Mouse (Mus musculus): ENCODE results near the gene Slc27a2.
"Not testable (repeated sequence)": the region's sequence is repeated elsewhere in the genome, so short reads cannot be mapped to it uniquely, and the experiment has no call there.

Slc27a2 gene

GRCm38 (mm10) chr2:126552357-126553290 is at the start of gene Slc27a2:
Slc27a2 (plus strand) TSS chr2:126552407.
- DNase-seq (ENCODE audit: low read depth, low spot score): peak; percentile 30

GRCm38 (mm10) chr2:126505156-126505555 is 47.1 kb upstream of the Slc27a2 start:
- DNase-seq (ENCODE audit: low read depth, low spot score): no peak

GRCm38 (mm10) chr2:126507477-126507876 is 44.7 kb upstream of the Slc27a2 start:
- DNase-seq (ENCODE audit: low read depth, low spot score): no peak

- DNase-seq (ENCODE audit: low read depth, low spot score): no peak
Measured at GRCm38 (mm10) chr2:126508228-126508627, 44.0 kb upstream of the Slc27a2 start.

- DNase-seq (ENCODE audit: low read depth, low spot score): no peak
Measured at GRCm38 (mm10) chr2:126515069-126515826, 37.0 kb upstream of the Slc27a2 start.

- no peak for DNase-seq (ENCODE audit: low read depth, low spot score)
Measured at GRCm38 (mm10) chr2:126519872-126520581, 32.2 kb upstream of the Slc27a2 start.

- DNase-seq (ENCODE audit: low read depth, low spot score): peak; percentile 52
Measured at GRCm38 (mm10) chr2:126520828-126521227, 31.4 kb upstream of the Slc27a2 start.

GRCm38 (mm10) chr2:126521471-126521870 is 30.7 kb upstream of the Slc27a2 start:
- DNase-seq (ENCODE audit: low read depth, low spot score): no peak

- DNase-seq (ENCODE audit: low read depth, low spot score): no peak
Measured at GRCm38 (mm10) chr2:126522056-126522455, 30.2 kb upstream of the Slc27a2 start.

- DNase-seq (ENCODE audit: low read depth, low spot score): not testable (repeated sequence)
Measured at GRCm38 (mm10) chr2:126523101-126523745, 29.0 kb upstream of the Slc27a2 start.

- DNase-seq (ENCODE audit: low read depth, low spot score): no peak
Measured at GRCm38 (mm10) chr2:126524271-126524670, 27.9 kb upstream of the Slc27a2 start.

- no peak for DNase-seq (ENCODE audit: low read depth, low spot score)
Measured at GRCm38 (mm10) chr2:126527461-126527860, 24.7 kb upstream of the Slc27a2 start.

GRCm38 (mm10) chr2:126530581-126530980 is 21.6 kb upstream of the Slc27a2 start:
- DNase-seq (ENCODE audit: low read depth, low spot score): no peak

- no peak for DNase-seq (ENCODE audit: low read depth, low spot score)
Measured at GRCm38 (mm10) chr2:126537654-126538053, 14.6 kb upstream of the Slc27a2 start.

- DNase-seq (ENCODE audit: low read depth, low spot score): no peak
Measured at GRCm38 (mm10) chr2:126540390-126540925, 11.7 kb upstream of the Slc27a2 start.

- DNase-seq (ENCODE audit: low read depth, low spot score): no peak
Measured at GRCm38 (mm10) chr2:126542211-126542610, 10.0 kb upstream of the Slc27a2 start.

- DNase-seq (ENCODE audit: low read depth, low spot score): no peak
Measured at GRCm38 (mm10) chr2:126545297-126545696, 6.9 kb upstream of the Slc27a2 start.

GRCm38 (mm10) chr2:126546392-126546791 is 5.8 kb upstream of the Slc27a2 start:
- DNase-seq (ENCODE audit: low read depth, low spot score): no peak

GRCm38 (mm10) chr2:126549681-126550080 is 2.5 kb upstream of the Slc27a2 start:
- no peak for DNase-seq (ENCODE audit: low read depth, low spot score)

GRCm38 (mm10) chr2:126551244-126551890 is 840 bp upstream of the Slc27a2 start:
- no peak for DNase-seq (ENCODE audit: low read depth, low spot score)

GRCm38 (mm10) chr2:126551896-126552295 is 311 bp upstream of the Slc27a2 start:
- no peak for DNase-seq (ENCODE audit: low read depth, low spot score)

Measured in CD4-positive helper T cell, adult 2 months (primary cell).